Mouse (Mus musculus): ENCODE results near the gene ccdc198. TPM values are rescaled to one million over a fixed set of nuclear protein-coding genes. Genes with fewer than 3 reads are reported as not detected.

The ccdc198 gene
- 3.7 TPM for polyA plus RNA-seq (2014; fragmentation: Illumina TruSeq; extraction: RNeasy Lipid Tissue Mini Kit (QIAGEN cat#74804); ENCODE audit: low read depth, low replicate concordance)

GRCm38 (mm10) chr14:49245126-49245714 lies at the start of gene ccdc198:
TSS of gene ccdc198 (minus strand) at chr14:49245474.

GRCm38 (mm10) chr14:49171867-49172581 lies 73.2 kb downstream of the ccdc198 start, which contains the start of gene Naa30:
TSS of gene Naa30 (plus strand) at chr14:49172226.

Other genes with a start within 250 kb of the ccdc198 start
- gene Ap5m1, start 179.4 kb downstream of the ccdc198 start, polyA plus RNA-seq (2014; fragmentation: Illumina TruSeq; extraction: RNeasy Lipid Tissue Mini Kit (QIAGEN cat#74804); ENCODE audit: low read depth, low replicate concordance) = 26.3 TPM
- 32.7 TPM for gene Exoc5, start 178.8 kb downstream of the ccdc198 start, polyA plus RNA-seq (2014; fragmentation: Illumina TruSeq; extraction: RNeasy Lipid Tissue Mini Kit (QIAGEN cat#74804); ENCODE audit: low read depth, low replicate concordance)
- 36.5 TPM for gene Naa30, start 73.2 kb downstream of the ccdc198 start, polyA plus RNA-seq (2014; fragmentation: Illumina TruSeq; extraction: RNeasy Lipid Tissue Mini Kit (QIAGEN cat#74804); ENCODE audit: low read depth, low replicate concordance)